Mouse (Mus musculus) kidney, adult 2 months (tissue): ENCODE results near the gene Nell2. TPM values are rescaled to one million over a fixed set of nuclear protein-coding genes. Genes with fewer than 3 reads are reported as not detected.

Experiments
- DNase-seq: peaks from one replicate; pipeline ENCODE4 v3.0.0; 2021
- H3K27ac ChIP-seq: fragments of 200-500 bp; 2 replicates; pipeline ENCODE4 v1.5.1; 2012; ENCODE audit warnings: low read depth, low read length, control low read depth, inconsistent platforms; ENCODE audit not compliant: insufficient read depth
- H3K27me3 ChIP-seq: fragments of 200-500 bp; replicated peaks from 2 replicates; pipeline ENCODE4 v1.6.1; 2012; ENCODE audit warnings: mild to moderate bottlenecking, moderate library complexity, low read length, inconsistent platforms; ENCODE audit not compliant: control insufficient read depth, insufficient read depth
- H3K36me3 ChIP-seq: fragments of 200-500 bp; 2 replicates; pipeline ENCODE4 v1.6.1; 2012; ENCODE audit warnings: mild to moderate bottlenecking, moderate library complexity, low read length, inconsistent platforms; ENCODE audit not compliant: control insufficient read depth, insufficient read depth
- H3K4me1 ChIP-seq: fragments of 200-500 bp; 2 replicates; pipeline ENCODE4 v1.6.1; 2011; ENCODE audit warnings: low read length; ENCODE audit not compliant: control insufficient read depth, insufficient read depth
- H3K4me3 ChIP-seq: fragments of 200-500 bp; 2 replicates; pipeline ENCODE4 v1.5.1; 2011; ENCODE audit warnings: mild to moderate bottlenecking, low read depth, low read length, control low read depth; ENCODE audit not compliant: insufficient read depth
- CTCF ChIP-seq: fragments of 200-500 bp; conservative IDR thresholded peaks from 2 replicates; pipeline ENCODE4 v1.5.1; 2011; ENCODE audit warnings: low read depth, mild to moderate bottlenecking, control low read depth, low read length, moderate library complexity, mixed read lengths; ENCODE audit not compliant: insufficient read depth, insufficient read length
- POLR2A ChIP-seq: fragments of 200-500 bp; IDR thresholded peaks from one replicate; pipeline ENCODE4 v1.6.1; 2011; ENCODE audit warnings: low read depth, low read length, control low read depth
- WGBS: fragments of 180-500 bp; shearing (Covaris S2); methylation state at CpG from one replicate; pipeline ENCODE4 v1.1.7; 2018; 5-methylcytosine and 5-hydroxymethylcytosine counted together
- polyA plus RNA-seq: library from polyadenylated mRNA; depleted of rRNA; stranded (reverse); fragments of >200 nt; gene quantifications from 2 replicates; pipeline ENCODE4 v1.2.3, GENCODE M21; 2012

Nell2 gene
- polyA plus RNA-seq, 1 experiment = 0.14 TPM

DNA sequence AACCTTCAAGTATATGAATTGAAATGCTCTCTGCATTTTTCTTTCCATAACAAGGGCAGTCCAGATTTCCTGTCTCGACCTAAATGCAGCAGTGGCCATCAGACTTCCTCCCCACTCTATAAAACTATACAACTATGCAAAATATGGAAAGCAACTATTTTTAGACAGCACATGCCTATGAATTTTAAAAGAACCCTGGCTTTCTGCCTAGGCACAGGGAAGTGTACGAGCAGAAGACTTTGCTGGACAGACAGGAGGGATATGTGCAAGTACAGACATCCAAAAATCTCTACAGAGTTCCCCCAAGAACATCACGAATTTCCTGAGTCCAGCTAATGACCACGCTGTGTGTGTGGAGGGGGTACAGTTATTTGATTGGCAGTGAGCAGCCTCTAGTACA is 32.7 kb downstream of the Nell2 start:
- 71% methylated on average over 4 of the region's 4 CpGs for WGBS
- no peak overlapping the region for H3K4me3 ChIP-seq
- no peak overlapping the region for H3K27ac ChIP-seq
- DNase-seq = no peak
- TF ChIP-seq CTCF (no peak), POLR2A (no peak)
- no peaks in the 10 kb centered on the region for H3K4me1 ChIP-seq
- no peaks in the 10 kb centered on the region for H3K27me3 ChIP-seq
- no peaks in the 10 kb centered on the region for H3K36me3 ChIP-seq

DNA sequence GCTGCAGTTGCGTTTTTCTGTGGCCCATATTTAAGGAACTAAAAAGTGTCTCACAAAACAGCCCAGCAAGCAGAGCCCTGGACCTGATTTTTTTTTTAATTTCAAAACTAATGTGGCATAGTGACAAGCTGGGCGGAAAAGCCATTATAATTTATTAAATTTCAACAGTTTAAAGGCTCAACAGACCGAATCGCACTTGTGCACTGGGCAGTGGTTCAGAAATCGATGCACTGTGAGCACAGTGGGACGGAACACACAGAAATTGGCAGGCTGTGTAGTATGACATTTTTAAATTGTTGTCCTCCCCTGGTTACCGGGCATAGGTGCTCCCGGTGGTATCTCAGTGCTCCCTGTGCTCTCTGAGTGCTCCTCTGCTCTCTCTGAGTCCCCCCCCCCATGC is 33.2 kb downstream of the Nell2 start:
- H3K36me3 ChIP-seq = no peaks in the 10 kb centered on the region
- H3K27me3 ChIP-seq = no peaks in the 10 kb centered on the region
- TF ChIP-seq POLR2A (no peak), CTCF (no peak)
- 44% methylated on average over 8 of the region's 8 CpGs for WGBS
- DNase-seq = peak; percentile 2
- H3K27ac ChIP-seq = no peak overlapping the region
- no peak overlapping the region for H3K4me3 ChIP-seq
- H3K4me1 ChIP-seq = no peaks in the 10 kb centered on the region

DNA sequence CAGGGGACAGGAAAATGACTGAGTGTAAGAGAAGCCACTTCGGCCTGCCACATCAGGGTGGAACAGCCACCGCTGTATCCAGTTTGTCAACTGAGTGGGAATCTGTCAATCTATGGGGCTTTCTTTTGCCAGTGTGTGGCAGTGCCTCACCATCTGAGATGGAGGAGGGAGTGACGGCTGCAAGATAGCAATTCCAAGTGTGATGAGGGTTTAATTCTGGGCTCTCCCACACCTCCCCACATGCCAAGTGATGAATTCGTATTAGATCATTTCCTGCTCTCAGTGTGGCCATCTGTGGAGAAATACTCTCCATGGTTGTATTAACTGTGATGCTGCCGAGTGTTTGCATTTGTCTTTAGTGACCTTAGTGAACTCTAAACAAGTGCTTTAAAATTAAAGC is 36.2 kb downstream of the Nell2 start:
- no peak for TF ChIP-seq POLR2A
- TF ChIP-seq CTCF = no peak
- H3K4me1 ChIP-seq = no peaks in the 10 kb centered on the region
- WGBS = 54% methylated on average over 5 of the region's 5 CpGs
- no peaks in the 10 kb centered on the region for H3K36me3 ChIP-seq
- H3K4me3 ChIP-seq = no peak overlapping the region
- no peak for DNase-seq
- H3K27me3 ChIP-seq = no peaks in the 10 kb centered on the region
- H3K27ac ChIP-seq = no peak overlapping the region

DNA sequence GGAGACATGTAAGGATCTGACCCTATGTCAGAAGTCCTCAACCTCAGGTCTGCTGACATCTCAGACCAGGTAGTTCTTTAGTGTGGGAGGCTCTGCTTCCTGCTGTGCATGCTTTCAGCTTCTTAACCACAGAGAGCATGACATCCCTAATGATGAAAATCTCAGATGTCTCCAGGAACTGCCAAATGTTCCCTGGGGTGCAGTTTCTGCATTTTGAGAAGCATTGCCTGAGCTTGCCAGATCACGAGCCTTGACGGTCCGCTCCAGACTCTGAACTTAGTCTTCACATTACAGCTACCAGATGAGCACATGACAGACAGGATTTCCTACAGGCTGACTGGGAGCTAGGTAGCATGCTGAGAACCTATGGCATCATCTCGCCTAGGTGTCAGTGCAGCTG is 39.2 kb downstream of the Nell2 start:
- Histone ChIP-seq H3K4me3 (no peak overlapping the region), H3K27ac (no peak overlapping the region), H3K27me3 (no peaks in the 10 kb centered on the region), H3K4me1 (no peaks in the 10 kb centered on the region), H3K36me3 (no peaks in the 10 kb centered on the region)
- WGBS = 52% methylated on average over 4 of the region's 4 CpGs
- DNase-seq = no peak
- TF ChIP-seq POLR2A = no peak
- TF ChIP-seq CTCF = no peak

DNA sequence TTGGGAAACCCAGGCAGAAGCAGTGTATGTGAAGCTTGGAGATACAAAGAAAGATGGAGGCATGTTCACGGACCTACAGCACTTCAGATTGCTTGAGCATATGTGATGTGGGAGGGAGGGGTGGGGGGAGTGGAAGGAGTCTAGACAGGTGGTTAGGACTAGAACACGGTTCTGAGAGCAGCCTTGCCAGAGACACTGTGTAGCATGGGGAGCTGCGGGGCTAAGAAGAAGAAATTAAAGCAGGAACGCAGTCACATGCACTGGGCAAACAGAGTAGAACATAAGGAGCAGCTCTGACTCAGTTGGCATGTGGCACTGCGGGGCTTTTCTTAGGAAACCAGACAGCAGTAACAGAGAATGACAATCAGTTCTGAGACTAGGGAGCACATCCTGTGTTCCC is 40.4 kb downstream of the Nell2 start:
- WGBS = 84% methylated on average over 5 of the region's 5 CpGs
- H3K36me3 ChIP-seq = no peaks in the 10 kb centered on the region

DNA sequence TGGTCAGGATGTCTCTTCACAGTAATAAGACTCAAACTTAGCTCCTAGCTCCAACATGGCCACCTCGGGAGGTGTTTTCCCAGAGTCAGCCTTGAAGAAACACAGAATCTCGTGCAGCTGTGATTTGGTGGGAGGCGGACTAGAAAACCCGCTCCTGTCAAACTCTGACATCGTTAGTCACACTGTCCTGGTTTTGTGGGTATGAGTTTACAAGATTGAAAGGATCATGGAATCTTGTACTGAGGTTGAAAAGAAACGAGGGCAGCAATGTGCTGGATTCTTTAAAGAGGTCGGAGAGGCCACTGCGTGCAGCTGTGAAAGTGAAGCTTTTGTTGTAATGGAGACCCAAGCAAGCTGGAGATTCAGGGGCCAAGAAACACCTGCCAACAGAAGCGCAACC is 46.4 kb downstream of the Nell2 start:
- Histone ChIP-seq H3K27ac (no peak overlapping the region), H3K4me1 (no peaks in the 10 kb centered on the region), H3K36me3 (no peaks in the 10 kb centered on the region), H3K4me3 (no peak overlapping the region), H3K27me3 (no peaks in the 10 kb centered on the region)
- 34% methylated on average over 9 of the region's 9 CpGs for WGBS
- TF ChIP-seq CTCF (no peak), POLR2A (no peak)
- no peak for DNase-seq

More for the DNA sequence above, 40.4 kb downstream of the Nell2 start:
- H3K4me1 ChIP-seq = no peaks in the 10 kb centered on the region
- H3K4me3 ChIP-seq = no peak overlapping the region
- H3K27me3 ChIP-seq = no peaks in the 10 kb centered on the region
- H3K27ac ChIP-seq = no peak overlapping the region
- TF ChIP-seq CTCF = no peak
- no peak for TF ChIP-seq POLR2A
- no peak for DNase-seq

DNA sequence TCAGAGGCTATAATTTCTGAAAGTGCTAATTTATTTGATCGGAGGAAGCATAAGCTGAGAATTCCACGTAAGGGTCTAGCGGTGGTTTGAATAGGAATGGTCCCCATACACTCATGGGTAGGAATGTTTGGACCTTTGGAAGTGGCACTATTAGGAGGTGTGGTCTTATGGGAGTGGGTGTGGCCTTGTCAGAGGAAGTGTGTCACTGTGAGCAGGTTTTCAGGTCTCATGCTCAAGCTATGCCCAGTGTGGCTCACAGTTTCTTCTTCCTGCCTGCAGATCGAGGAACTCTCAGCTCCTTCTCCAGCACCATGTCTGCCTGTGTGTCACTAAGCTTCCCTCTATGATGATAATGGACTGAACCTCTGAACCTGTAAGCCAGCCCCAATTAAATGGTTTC is 46.8 kb downstream of the Nell2 start:
- H3K4me3 ChIP-seq = no peak overlapping the region
- H3K36me3 ChIP-seq = no peaks in the 10 kb centered on the region
- WGBS = 82% methylated on average over 4 of the region's 4 CpGs
- DNase-seq = no peak
- no peak for TF ChIP-seq POLR2A
- TF ChIP-seq CTCF = no peak
- H3K27me3 ChIP-seq = no peaks in the 10 kb centered on the region
- H3K27ac ChIP-seq = no peak overlapping the region
- no peaks in the 10 kb centered on the region for H3K4me1 ChIP-seq

DNA sequence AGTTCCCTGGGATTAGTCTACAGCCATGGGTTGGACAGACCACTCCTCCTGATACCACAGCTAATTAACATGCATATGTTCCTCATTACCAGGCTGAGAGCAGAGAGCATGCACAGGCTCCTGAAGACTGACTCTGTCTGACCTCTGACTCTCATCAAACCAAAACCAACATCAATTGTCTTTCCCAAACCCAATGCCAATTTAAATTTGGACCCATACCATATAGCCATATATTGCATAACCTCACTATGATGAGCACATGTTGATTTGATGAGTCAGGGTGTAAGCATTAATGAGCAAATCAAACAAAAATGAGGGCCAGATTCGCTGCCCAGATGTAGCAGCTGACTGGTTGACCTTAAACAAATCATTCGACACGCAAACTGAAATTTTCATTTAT is 51.9 kb downstream of the Nell2 start:
- 88% methylated on average over 3 of the region's 3 CpGs for WGBS
- no peak overlapping the region for H3K4me3 ChIP-seq
- H3K27ac ChIP-seq = no peak overlapping the region
- TF ChIP-seq CTCF = no peak
- TF ChIP-seq POLR2A = no peak
- H3K27me3 ChIP-seq = no peaks in the 10 kb centered on the region
- no peak for DNase-seq
- no peaks in the 10 kb centered on the region for H3K4me1 ChIP-seq
- H3K36me3 ChIP-seq = no peaks in the 10 kb centered on the region
